Mouse (Mus musculus) retina, postnatal 1 day (tissue): ENCODE results near the gene Fsip1.
A peak's percentile ranks its signal among the peaks of the same experiment; 100 is the strongest.

ENCODE experiments used
- DNase-seq: peaks from one replicate; pipeline ENCODE4 v3.0.0-alpha.2; 2012

Fsip1 gene

DNA sequence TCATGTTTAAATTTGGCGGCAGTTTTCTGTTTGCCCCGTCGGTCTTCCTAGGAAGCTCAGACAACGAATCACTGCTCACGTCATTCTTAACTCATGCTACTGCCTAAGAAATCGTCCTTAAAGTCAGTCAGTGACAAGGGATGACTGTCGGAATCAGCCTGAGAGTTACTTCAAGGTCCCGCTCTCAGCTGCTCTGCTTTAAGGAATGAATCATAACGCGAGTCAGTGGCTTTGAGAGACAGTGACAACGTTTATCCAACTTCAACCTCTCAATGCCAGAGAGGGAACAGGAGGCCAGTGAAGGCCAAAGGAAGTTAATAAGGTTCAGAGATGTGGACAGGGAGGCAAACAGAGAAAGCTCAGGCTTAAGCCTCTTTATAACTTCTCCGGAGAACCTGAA is 7.8 kb downstream of the Fsip1 start:
- DNase-seq: no peak

DNA sequence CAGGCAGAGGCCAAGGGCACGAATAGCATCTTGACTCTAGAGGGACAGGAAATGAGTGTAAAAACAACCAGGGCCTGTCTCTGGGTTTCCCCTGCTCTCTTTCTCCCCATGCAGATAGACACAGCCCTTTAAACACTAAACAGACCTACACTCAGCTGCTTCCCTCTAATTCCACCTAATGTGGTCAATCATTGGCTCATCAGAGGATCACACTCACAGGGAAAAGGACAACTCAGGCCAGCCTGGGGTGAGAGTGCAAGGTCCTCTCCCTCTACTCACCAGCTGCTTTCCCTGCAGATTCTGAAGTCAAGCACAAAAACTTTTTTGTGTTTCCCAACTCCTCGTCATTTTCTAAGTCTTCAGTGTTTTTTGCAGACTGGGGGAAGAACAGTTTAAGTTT is 8.8 kb downstream of the Fsip1 start:
- DNase-seq: no peak

- DNase-seq: peak; percentile 84
Observed at GRCm38 (mm10) chr2:118245914-118246313, 10.9 kb downstream of the Fsip1 start.

GRCm38 (mm10) chr2:118236196-118236595 is 20.6 kb downstream of the Fsip1 start:
- no peak for DNase-seq

- no peak for DNase-seq
Observed at GRCm38 (mm10) chr2:118235614-118236013, 21.2 kb downstream of the Fsip1 start.

DNA sequence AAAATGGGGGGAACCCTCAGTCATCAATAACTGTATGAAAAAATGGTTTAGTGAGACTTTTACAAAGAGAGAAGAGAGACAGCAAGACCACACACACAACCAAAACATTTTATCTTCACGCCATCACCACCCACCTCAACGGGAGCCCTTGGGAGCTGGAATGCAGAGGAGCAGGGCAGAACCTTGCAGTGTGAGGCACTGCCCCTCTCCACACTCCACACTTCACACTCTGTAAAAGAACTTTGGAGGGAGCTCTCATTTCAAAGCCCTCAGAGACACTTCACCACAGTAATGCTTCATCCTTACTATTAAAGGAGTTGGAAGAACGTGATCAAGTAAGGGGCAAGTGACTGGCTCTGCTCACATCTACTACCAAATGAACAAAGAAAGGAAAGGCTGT is 26.2 kb downstream of the Fsip1 start:
- DNase-seq: no peak

DNA sequence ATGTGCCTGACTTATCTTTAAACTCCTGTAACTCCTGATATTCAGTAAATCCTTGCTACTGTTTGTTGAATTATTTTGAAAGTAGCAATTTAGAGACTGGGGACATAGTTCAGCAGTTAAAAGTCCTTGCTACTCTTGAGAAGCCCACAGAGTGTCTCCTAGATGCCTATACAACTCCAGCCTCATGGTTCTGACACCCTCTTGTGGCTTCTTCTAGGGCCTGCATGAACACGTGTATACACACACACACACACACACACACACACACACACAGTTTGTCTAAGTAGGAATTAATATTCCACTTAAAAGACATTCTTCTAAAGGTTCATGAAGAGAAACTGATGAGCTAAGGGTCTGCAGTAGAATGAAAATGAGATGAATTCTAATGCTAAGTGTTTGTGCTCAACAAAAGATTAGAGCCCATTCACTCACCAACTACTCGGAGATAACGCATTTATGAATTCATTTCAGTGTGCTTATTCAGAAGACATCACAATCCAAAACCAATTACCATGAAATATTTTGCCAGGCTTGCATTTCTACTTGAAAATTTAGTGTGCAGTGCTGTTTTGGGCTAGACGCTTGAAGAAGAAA is 28.2 kb downstream of the Fsip1 start:
- DNase-seq: no peak

DNA sequence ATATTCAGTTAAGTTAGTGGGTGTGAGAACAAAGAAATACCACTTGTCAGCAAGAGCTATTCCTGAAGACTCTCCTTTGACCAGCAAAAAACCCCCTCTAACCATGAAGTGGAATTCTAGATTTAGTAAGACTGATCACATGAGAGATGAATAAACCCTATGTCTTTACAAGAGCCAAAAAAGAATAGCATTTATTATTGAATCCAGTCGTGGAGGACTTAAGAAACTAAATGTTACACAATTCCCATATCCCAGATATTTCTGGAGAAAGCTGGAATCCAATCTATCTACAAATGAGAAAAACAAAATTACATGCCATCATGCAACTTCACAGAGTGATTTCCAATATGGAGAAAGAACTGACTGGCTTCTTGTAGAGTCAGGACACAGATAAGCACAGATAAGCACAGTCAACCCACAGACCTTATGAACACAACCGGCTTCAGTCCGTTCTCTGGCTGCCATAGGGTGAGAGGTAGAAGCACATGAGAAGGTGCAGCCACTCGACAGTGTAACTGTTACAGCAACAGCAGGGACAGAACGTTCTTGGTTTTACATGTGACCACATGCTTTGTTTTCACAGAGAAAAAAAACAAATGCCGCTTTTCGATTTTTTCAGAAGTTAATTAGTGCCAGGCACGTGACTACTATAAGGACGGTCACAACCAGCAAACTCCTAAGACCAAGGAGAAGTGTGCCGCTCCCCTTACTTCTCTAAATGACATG is 31.3 kb downstream of the Fsip1 start:
- DNase-seq: no peak

DNA sequence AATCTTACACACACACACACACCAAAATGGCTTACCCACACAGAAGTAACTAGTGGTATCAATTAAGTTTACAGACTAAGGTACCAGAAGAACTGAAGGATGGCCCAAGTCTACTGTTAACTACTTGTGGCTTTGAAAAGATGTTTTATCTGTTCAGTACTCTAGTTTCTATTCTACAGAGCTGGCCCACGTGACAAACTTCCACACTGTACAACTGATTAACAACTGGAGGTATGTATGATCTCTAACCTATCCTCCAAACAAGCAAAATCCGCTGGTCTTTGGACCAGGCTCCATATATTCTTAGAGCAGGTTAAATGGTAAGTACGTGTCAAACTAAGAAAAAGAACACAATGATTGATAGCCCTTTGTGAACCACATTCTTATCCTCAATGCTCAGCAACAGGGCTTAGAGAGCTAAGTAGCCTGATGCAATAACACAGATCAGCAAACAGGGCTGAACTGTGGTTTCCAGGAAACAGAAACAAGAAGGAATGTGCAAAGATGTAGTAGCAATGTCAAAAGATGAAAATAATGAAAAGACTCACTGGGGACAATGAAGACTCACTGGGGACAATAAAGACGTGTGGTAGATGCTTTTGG is 38.7 kb downstream of the Fsip1 start:
- DNase-seq: no peak

GRCm38 (mm10) chr2:118209712-118210111 is 47.1 kb downstream of the Fsip1 start:
- DNase-seq: no peak

GRCm38 (mm10) chr2:118208651-118209050 is 48.1 kb downstream of the Fsip1 start:
- no peak for DNase-seq

- DNase-seq: no peak
Observed at GRCm38 (mm10) chr2:118205991-118206585, 50.7 kb downstream of the Fsip1 start.

DNA sequence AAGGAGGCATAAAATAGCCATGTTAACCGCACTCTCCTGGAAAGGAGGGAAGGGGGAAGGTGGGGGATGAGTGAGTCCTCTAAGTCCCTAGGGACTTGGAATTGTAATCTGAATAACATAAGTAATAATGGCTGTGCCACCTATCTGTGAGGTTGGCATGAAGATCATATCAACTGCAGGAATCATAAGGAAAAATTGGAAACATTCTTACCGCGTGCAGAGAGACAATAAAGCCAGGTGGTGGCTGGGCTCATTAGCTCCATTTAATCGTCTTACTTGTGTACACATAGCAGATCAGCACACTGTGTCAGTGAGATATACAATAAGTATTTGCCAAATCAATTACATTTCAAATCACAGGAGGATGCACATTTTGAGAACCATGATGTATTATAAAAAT is 52.1 kb downstream of the Fsip1 start:
- DNase-seq: peak; percentile 23

GRCm38 (mm10) chr2:118203739-118204461 is 52.9 kb downstream of the Fsip1 start:
- DNase-seq: peak; percentile 65

DNA sequence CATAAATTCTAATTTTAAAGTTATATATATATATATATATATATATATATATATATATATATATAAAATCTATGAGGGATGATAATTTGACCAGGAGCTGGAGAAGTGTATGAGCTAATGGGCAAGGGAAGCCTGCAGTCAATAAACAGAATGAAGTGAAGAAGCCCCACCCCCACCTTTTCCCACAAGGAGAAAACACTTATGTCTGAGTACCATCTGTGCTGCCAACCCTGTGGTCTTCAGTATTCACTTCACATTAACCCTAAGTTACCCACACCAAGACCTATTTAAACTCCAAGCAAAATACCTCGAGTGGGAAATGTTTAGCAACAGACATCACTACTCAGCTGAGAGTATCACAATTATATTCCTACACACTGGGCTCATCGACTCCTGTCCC is 53.8 kb downstream of the Fsip1 start:
- DNase-seq: peak; percentile 33

- no peak for DNase-seq
Observed at GRCm38 (mm10) chr2:118201983-118202382, 54.8 kb downstream of the Fsip1 start.

DNA sequence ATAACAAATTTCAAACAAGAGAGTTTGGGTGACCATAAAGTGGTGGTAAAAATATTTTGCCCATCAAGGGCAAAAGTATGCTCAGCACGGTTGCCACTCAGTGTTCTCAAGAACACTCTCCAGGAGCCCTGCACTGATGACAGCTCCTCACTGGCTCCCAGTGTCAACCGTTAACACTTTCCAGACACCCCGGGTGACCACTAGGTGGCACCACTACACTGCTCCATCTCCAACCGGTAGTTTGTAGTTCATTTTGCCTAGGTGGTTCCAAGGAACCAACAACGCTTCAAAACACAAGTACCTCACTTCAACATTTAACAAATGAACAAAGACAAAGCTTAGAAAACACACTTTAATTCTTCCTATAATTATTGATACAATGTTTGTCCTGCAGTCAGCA is 56.9 kb downstream of the Fsip1 start:
- peak; percentile 81 for DNase-seq

DNA sequence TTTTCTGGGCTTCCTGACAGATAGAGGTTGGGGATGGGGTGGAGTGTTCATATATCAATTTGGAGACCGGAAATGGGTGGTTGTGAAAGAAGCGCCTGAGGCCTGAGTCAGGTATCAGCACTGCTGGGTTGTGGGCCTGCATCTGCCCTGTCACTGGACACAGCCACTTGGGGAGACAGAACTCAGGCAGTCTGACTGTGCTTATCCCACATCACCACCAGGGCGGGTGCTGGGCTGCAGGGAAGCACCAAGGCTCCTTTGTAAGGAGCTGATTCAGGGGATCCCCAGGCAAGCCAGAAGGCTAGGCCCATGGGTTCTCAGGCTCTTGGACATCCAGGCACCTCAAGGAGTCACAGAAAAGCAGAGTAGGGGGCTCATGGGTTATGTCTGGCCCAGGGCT is 59.8 kb downstream of the Fsip1 start:
- DNase-seq: no peak

DNA sequence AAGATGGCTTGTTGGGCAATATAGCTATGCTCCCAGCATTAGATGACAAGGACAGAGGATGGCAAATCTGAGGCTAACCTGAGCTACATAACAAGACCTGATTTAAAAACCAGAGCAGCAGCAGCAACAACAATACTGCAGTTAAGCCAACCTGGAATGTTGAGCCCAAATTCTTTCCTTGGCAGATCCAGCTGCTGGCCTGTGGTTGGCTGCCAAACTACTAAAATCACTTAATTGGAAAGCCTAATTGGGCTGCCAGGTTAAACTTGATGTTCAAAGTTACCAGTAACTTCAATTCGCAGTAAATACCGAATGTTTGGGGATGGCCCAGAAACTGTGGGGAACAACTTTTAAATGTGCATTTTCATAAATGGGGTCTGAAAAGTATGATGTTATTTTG is 74.6 kb downstream of the Fsip1 start:
- no peak for DNase-seq

GRCm38 (mm10) chr2:118179873-118180585 is 76.7 kb downstream of the Fsip1 start:
- DNase-seq: no peak

DNA sequence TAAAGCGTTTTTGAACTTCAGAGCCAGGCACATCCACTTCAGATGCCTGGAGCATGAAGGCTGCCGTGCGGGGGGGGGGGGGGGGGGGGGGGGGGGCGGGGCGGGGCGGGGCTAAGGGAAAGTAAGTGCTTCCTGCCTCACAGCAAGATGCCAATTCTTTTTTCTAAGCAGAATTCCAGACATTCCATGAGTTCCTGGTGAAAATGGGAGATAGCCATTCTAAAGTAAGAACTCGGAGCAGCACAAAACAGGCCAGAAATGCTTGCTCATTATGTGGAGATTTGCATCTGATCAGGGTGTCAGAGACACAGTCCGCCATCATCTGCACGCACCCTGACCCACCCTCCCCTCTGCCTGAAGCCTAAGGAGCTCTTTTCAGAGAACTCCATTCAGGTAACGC is 77.3 kb downstream of the Fsip1 start:
- peak; percentile 25 for DNase-seq

- DNase-seq: no peak
Observed at GRCm38 (mm10) chr2:118174558-118175383, 82.0 kb downstream of the Fsip1 start.
